Mouse (Mus musculus): ENCODE measurements around the gene Hypm. TPM values are rescaled to one million over a fixed set of nuclear protein-coding genes. Genes with fewer than 3 reads are reported as not detected.

Hypm gene
- not detected in 2 replicates for polyA plus RNA-seq (2016; fragmentation: Nextera tagmentation; extraction: Ambion mirVana)

DNA sequence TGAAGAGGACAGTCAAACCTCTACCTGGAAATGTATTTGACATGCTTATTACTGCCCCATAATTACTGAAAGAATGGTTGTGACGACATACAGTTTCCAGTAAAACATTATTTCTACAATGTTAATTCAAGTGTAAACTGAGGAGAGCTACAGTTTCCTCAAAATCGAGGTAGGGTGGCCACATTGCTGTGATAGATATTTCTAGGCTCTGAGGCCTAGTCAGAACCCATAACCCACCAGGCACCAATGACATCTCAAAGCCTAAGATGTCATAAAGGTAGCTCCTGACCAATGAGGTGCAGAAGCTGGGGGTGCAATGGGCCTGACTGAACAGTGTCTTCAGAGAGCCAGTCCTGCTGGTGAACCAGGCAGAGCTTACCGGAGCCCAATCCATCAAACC is at the start of gene Hypm:
TSS of gene Hypm (plus strand) at position 301 of the 400 bp plus-strand sequence.
- Histone ChIP-seq H3K4me3 (no peak within 1 kb of the TSS), H3K36me3 (no peaks in the 10 kb centered on the region), H3K4me1 (no peaks in the 10 kb centered on the region), H3K9ac (replicated peaks) (no peak within 1 kb of the TSS), H3K4me2 (replicated peaks) (no peak within 1 kb of the TSS), H3K27me3 (no peaks in the 10 kb centered on the region), H3K27ac (replicated peaks) (no peak within 1 kb of the TSS), H3K9me3 (no peaks in the 10 kb centered on the region)
- WGBS, result 80% methylated on average over 3 of the region's 3 CpGs
- ATAC-seq (ENCODE audit: low FRiP score, low read depth), result no peak

DNA sequence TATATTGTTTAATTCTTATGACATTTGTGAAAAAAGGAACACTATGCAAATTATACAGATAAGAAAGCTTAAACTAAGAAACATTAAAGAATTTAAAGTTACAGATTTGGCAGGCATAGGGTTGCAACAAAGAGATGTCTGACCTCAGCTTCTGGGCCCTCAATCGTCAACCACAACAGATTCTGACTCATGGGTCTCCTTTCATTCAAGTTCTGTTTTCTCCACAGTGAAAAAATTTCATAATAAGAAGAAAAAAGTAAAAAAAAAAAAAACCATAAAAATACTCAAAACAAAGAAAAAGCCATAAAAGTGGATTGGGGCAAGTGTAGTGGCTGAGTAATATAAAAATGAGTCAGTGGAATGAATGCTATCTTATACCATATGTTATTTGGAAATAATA is 36.6 kb upstream of the Hypm start:
- H3K27ac ChIP-seq (replicated peaks), result no peak overlapping the region
- H3K4me2 ChIP-seq (replicated peaks), result no peak overlapping the region
- H3K4me1 ChIP-seq, result no peaks in the 10 kb centered on the region
- H3K27me3 ChIP-seq, result no peaks in the 10 kb centered on the region
- 84% methylated on average over 1 of the region's 1 CpGs for whole genome bisulfite sequencing
- H3K36me3 ChIP-seq, result no peaks in the 10 kb centered on the region
- H3K4me3 ChIP-seq, result no peak overlapping the region
- no peak overlapping the region for H3K9ac ChIP-seq (replicated peaks)
- no peaks in the 10 kb centered on the region for H3K9me3 ChIP-seq
- no peak for ATAC-seq (ENCODE audit: low FRiP score, low read depth)

DNA sequence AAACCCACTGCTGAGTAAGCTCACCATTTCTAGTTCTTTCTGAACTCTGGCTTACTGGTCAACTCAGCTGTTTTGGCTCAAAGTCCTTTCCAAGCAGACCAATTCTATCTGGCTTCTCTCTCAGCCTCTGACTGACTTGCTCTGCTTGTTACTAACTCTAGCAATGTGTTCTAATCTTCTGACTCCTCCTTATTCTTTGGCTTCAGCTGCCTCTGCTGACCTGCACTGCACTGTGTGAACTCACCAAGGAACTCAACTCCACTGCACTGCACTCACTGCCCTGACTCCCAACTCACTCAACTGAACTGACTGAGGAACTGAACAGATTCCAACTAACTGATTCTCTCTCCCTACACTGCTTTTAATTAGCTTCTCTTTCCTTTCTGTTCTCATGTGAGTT is 34.3 kb upstream of the Hypm start:
- Histone ChIP-seq H3K4me2 (replicated peaks) (no peak overlapping the region), H3K27ac (replicated peaks) (no peak overlapping the region)

DNA sequence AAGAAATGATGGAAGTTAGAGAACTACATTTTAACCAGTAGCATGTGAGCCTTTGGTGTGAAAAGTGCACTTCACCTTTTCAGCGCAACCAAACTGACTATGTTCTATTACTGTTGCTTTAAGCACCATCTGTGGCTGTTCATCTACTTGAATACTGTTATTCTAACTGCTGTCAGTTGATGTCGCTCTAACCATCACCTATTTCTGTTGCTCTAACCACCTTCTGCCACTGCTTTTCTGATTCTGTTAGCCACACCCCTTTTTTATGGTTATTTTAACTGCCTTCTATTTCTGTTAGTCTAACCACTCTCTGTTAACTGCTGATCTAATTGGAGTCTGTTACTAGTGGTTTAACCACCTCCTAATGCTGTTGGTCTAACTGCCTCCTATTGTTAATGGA is 11.9 kb upstream of the Hypm start:
- Histone ChIP-seq H3K9me3 (no peaks in the 10 kb centered on the region), H3K27ac (replicated peaks) (no peak overlapping the region), H3K27me3 (no peaks in the 10 kb centered on the region), H3K4me3 (no peak overlapping the region), H3K36me3 (no peaks in the 10 kb centered on the region), H3K4me2 (replicated peaks) (no peak overlapping the region), H3K4me1 (no peaks in the 10 kb centered on the region), H3K9ac (replicated peaks) (no peak overlapping the region)
- WGBS, result 66% methylated on average over 2 of the region's 2 CpGs
- ATAC-seq (ENCODE audit: low FRiP score, low read depth), result no peak

More for the DNA sequence above, 34.3 kb upstream of the Hypm start:
- Histone ChIP-seq H3K27me3 (no peaks in the 10 kb centered on the region), H3K9ac (replicated peaks) (no peak overlapping the region), H3K9me3 (no peaks in the 10 kb centered on the region), H3K4me3 (no peak overlapping the region), H3K36me3 (no peaks in the 10 kb centered on the region), H3K4me1 (no peaks in the 10 kb centered on the region)
- no peak for ATAC-seq (ENCODE audit: low FRiP score, low read depth)

DNA sequence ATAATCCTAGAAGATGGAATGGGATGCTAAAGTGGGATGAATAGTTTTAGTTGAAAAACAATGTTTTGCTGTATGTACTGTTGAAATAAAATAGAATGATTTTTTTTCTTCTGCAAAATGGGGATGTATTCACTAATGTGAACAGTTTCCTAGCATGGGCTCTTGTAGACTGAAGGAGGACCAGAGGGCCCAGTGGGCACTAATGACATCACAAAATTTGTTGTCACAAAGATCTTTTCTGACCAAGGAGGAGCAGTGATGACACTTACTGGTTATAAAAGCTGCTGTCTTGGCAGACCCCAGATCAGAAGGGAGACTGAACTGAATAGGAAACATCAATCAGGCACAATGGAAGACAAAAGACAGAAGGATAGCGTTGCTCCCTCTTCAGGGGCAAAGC is 2.7 kb downstream of the Hypm start, which contains the start of gene H2al3:
TSS of gene H2al3 (plus strand) at position 301 of the 400 bp plus-strand sequence.
- ATAC-seq (ENCODE audit: low FRiP score, low read depth), result no peak
- H3K9ac ChIP-seq (replicated peaks), result no peak within 1 kb of the TSS
- no peaks in the 10 kb centered on the region for H3K27me3 ChIP-seq
- no peaks in the 10 kb centered on the region for H3K9me3 ChIP-seq
- no peak within 1 kb of the TSS for H3K4me3 ChIP-seq
- H3K4me1 ChIP-seq, result no peaks in the 10 kb centered on the region
- WGBS, result 41% methylated on average over 1 of the region's 1 CpGs
- H3K27ac ChIP-seq (replicated peaks), result no peak within 1 kb of the TSS
- H3K36me3 ChIP-seq, result no peaks in the 10 kb centered on the region
- H3K4me2 ChIP-seq (replicated peaks), result no peak within 1 kb of the TSS

DNA sequence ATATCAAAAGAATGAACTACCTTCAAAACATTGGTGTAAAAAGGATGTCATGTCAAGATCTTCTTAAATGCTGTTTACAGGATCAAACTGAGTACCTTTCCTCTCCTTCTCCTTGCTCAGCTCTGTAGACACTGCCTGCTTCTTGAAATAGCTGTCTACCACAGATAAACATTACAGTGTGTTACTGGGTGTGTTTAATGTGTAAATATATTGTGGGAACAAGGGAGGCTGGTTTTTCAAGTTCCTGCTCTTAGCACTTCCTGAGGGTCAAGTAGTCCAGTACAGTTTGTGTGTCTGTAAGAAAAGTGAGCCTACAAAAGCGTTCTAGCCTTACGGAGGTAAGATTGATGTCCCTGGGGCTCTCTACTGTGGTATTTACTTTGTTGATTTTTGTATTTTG is 15.1 kb downstream of the Hypm start:
- Histone ChIP-seq H3K4me2 (replicated peaks) (no peak overlapping the region), H3K9ac (replicated peaks) (no peak overlapping the region), H3K9me3 (no peaks in the 10 kb centered on the region), H3K27me3 (no peaks in the 10 kb centered on the region), H3K27ac (replicated peaks) (no peak overlapping the region), H3K4me1 (no peaks in the 10 kb centered on the region), H3K36me3 (no peaks in the 10 kb centered on the region), H3K4me3 (no peak overlapping the region)
- WGBS, result 88% methylated on average over 2 of the region's 2 CpGs
- ATAC-seq (ENCODE audit: low FRiP score, low read depth), result no peak

DNA sequence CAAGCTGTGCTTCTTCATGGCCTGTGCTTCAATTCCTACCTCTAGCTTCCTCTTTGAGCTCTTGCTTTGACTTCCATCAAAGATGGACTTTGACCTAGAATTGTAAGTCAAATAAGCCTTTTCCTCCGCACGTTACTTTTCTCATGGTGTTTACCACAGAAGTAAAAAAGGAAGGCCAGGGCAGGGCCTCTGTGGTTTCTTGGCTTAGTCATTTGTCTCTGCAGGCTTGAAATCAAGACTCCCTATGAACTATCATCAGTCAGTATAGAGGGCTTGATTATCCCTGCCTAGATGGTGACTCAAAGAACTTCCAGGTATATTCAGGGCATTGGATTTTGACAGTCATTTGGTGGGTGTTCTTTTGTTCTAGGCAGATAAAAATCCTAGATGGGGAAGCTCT is 28.8 kb downstream of the Hypm start:
- 83% methylated on average over 2 of the region's 2 CpGs for WGBS
- no peaks in the 10 kb centered on the region for H3K27me3 ChIP-seq
- H3K4me2 ChIP-seq (replicated peaks), result no peak overlapping the region
- H3K27ac ChIP-seq (replicated peaks), result no peak overlapping the region
- H3K4me3 ChIP-seq, result no peak overlapping the region
- H3K9me3 ChIP-seq, result no peaks in the 10 kb centered on the region
- no peaks in the 10 kb centered on the region for H3K4me1 ChIP-seq
- no peaks in the 10 kb centered on the region for H3K36me3 ChIP-seq
- H3K9ac ChIP-seq (replicated peaks), result no peak overlapping the region
- ATAC-seq (ENCODE audit: low FRiP score, low read depth), result no peak

DNA sequence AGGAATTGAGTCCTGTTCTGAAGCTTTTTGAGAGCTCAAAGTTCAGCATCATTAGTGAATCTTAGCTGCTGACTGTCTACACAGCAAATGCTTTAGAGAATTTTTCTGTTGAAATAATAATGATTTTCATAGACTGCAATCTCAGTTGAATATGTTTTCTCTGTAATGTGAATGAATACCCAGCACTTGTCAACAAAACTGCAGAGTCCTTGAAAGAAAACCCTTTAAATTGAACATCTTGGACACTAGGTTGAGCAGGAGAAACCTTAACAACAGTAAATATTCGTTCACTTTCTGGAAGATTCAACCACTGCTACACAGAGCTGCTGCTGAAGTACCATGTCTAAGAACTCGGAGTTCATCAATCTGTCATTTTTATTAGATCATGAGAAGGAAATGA is 38.6 kb downstream of the Hypm start, which contains the start of gene Sytl5:
TSS of gene Sytl5 (plus strand) at position 301 of the 400 bp plus-strand sequence.
- Histone ChIP-seq H3K4me2 (replicated peaks) (no peak within 1 kb of the TSS), H3K9me3 (no peaks in the 10 kb centered on the region), H3K27ac (replicated peaks) (no peak within 1 kb of the TSS), H3K9ac (replicated peaks) (no peak within 1 kb of the TSS), H3K36me3 (no peaks in the 10 kb centered on the region), H3K4me3 (no peak within 1 kb of the TSS), H3K27me3 (no peaks in the 10 kb centered on the region), H3K4me1 (no peaks in the 10 kb centered on the region)
- ATAC-seq (ENCODE audit: low FRiP score, low read depth), result no peak
- 70% methylated on average over 2 of the region's 2 CpGs for WGBS

Other genes starting within 250 kb of the Hypm start
- 19.1 and 20.6 TPM in 2 replicates for gene Dynlt3, start 183.9 kb upstream of the Hypm start, polyA plus RNA-seq (2016; fragmentation: Nextera tagmentation; extraction: Ambion mirVana)
- gene H2al3, start 2.8 kb downstream of the Hypm start, polyA plus RNA-seq (2016; fragmentation: Nextera tagmentation; extraction: Ambion mirVana), result not detected in 2 replicates
- 0.96 and 1.1 TPM in 2 replicates for gene Sytl5, start 38.7 kb downstream of the Hypm start, polyA plus RNA-seq (2016; fragmentation: Nextera tagmentation; extraction: Ambion mirVana)